Mouse (Mus musculus) MEL (cell line): ENCODE measurements around the gene Grcc10. TPM values are rescaled to one million over a fixed set of nuclear protein-coding genes. Genes with fewer than 3 reads are reported as not detected.

Experiments used
- DNase-seq: peaks from one replicate; pipeline ENCODE4 v3.0.0; 2011; ENCODE audit warnings: low read depth, low spot score
- H3K27ac ChIP-seq: 2 replicates; pipeline ENCODE4 v1.5.1; 2012; ENCODE audit warnings: low read depth, mild to moderate bottlenecking, control low read depth, low read length, moderate library complexity; ENCODE audit not compliant: control insufficient read depth
- H3K27me3 ChIP-seq, 2 experiments: fragments of 150-350 bp in 1 of 2; sonication (generic) in 1 of 2; 2 replicates each; pipeline ENCODE4 v1.6.1; 2012; ENCODE audit warnings: low read length in 2 of 2, mild to moderate bottlenecking in 2 of 2, improper control_type of control experiment in 1 of 2, moderate library complexity in 1 of 2; ENCODE audit not compliant: insufficient read depth in 2 of 2, control insufficient read depth in 1 of 2
- H3K36me3 ChIP-seq, 2 experiments: 2 replicates each; pipeline ENCODE4 v1.6.1; 2012 to 2014; ENCODE audit warnings: low read length in 2 of 2, improper control_type of control experiment in 1 of 2, inconsistent platforms in 1 of 2, mild to moderate bottlenecking in 1 of 2; ENCODE audit not compliant: insufficient read depth in 2 of 2, control insufficient read depth in 1 of 2
- H3K4me1 ChIP-seq, 2 experiments: fragments of 150-350 bp in 1 of 2; sonication (generic) in 1 of 2; 2 replicates each; pipeline ENCODE4 v1.6.1; 2012; ENCODE audit warnings: low read length in 2 of 2, improper control_type of control experiment in 1 of 2, mild to moderate bottlenecking in 1 of 2; ENCODE audit not compliant: insufficient read depth in 2 of 2, control insufficient read depth in 1 of 2
- H3K4me3 ChIP-seq, 2 experiments: fragments of 150-350 bp in 1 of 2; sonication (generic) in 1 of 2; 2 replicates each; pipeline ENCODE4 v1.5.1; 2012; ENCODE audit warnings: low read depth in 2 of 2, low read length in 2 of 2, mild to moderate bottlenecking in 2 of 2, moderate library complexity in 2 of 2, control low read depth in 1 of 2, improper control_type of control experiment in 1 of 2; ENCODE audit not compliant: control insufficient read depth in 1 of 2, insufficient read depth in 1 of 2
- H3K79me2 ChIP-seq: 2 replicates; pipeline ENCODE4 v1.6.1; 2012; ENCODE audit warnings: mild to moderate bottlenecking, low read length, moderate library complexity; ENCODE audit not compliant: control insufficient read depth, poor library complexity, insufficient read depth
- H3K9ac ChIP-seq: 2 replicates; pipeline ENCODE4 v1.6.1; 2012; ENCODE audit warnings: low read depth, mild to moderate bottlenecking, control low read depth, low read length, moderate library complexity; ENCODE audit not compliant: control insufficient read depth, poor library complexity, severe bottlenecking
- H3K9me3 ChIP-seq: fragments of 150-350 bp; sonication (generic); replicated peaks from 2 replicates; pipeline ENCODE4 v1.6.1; 2012; ENCODE audit warnings: mild to moderate bottlenecking, low read length, improper control_type of control experiment, moderate library complexity; ENCODE audit not compliant: insufficient read depth
- BHLHE40 ChIP-seq: IDR thresholded peaks from 2 replicates; pipeline ENCODE4 v1.6.1; 2012; ENCODE audit warnings: low read depth, mild to moderate bottlenecking, inconsistent platforms, low read length, improper control_type of control experiment, borderline replicate concordance
- CHD1 ChIP-seq: IDR thresholded peaks from 2 replicates; pipeline ENCODE4 v1.6.1; 2012; ENCODE audit warnings: low read depth, mild to moderate bottlenecking, inconsistent platforms, low read length, improper control_type of control experiment
- CHD2 ChIP-seq: IDR thresholded peaks from 2 replicates; pipeline ENCODE4 v1.6.1; 2011; ENCODE audit warnings: low read length, improper control_type of control experiment
- ETS1 ChIP-seq: IDR thresholded peaks from 2 replicates; pipeline ENCODE4 v1.6.1; 2012; ENCODE audit warnings: low read depth, mild to moderate bottlenecking, inconsistent platforms, low read length, improper control_type of control experiment, moderate library complexity
- GABPA ChIP-seq: IDR thresholded peaks from 2 replicates; pipeline ENCODE4 v1.6.1; 2012; ENCODE audit warnings: low read depth, mild to moderate bottlenecking, inconsistent platforms, low read length, improper control_type of control experiment, moderate library complexity
- HCFC1 ChIP-seq: IDR thresholded peaks from 2 replicates; pipeline ENCODE4 v1.6.1; 2012; ENCODE audit warnings: low read depth, mild to moderate bottlenecking, inconsistent platforms, low read length, improper control_type of control experiment, moderate library complexity
- JUND ChIP-seq: IDR thresholded peaks from 2 replicates; pipeline ENCODE4 v1.6.1; 2011; ENCODE audit warnings: low read depth, mild to moderate bottlenecking, improper control_type of control experiment, low read length
- KAT2A ChIP-seq: conservative IDR thresholded peaks from 2 replicates; pipeline ENCODE4 v1.6.1; 2012; ENCODE audit warnings: low read depth, low read length, improper control_type of control experiment, inconsistent platforms
- MAFK ChIP-seq: IDR thresholded peaks from 2 replicates; pipeline ENCODE4 v1.6.1; 2011; ENCODE audit warnings: low read depth, mild to moderate bottlenecking, low read length, improper control_type of control experiment, borderline replicate concordance
- MAX ChIP-seq: IDR thresholded peaks from 2 replicates; pipeline ENCODE4 v1.6.1; 2011; ENCODE audit warnings: low read length, improper control_type of control experiment
- MEF2A ChIP-seq: IDR thresholded peaks from 2 replicates; pipeline ENCODE4 v1.6.1; 2014; ENCODE audit warnings: low read depth, mild to moderate bottlenecking, inconsistent platforms, low read length, improper control_type of control experiment; ENCODE audit not compliant: poor library complexity, insufficient replicate concordance, severe bottlenecking; ENCODE audit errors: extremely low read depth
- MXI1 ChIP-seq: IDR thresholded peaks from 2 replicates; pipeline ENCODE4 v1.6.1; 2011; ENCODE audit warnings: mild to moderate bottlenecking, low read depth, low read length, improper control_type of control experiment
- MYB ChIP-seq: IDR thresholded peaks from 2 replicates; pipeline ENCODE4 v1.6.1; 2011; ENCODE audit warnings: mild to moderate bottlenecking, low read depth, low read length, improper control_type of control experiment
- MYC ChIP-seq: IDR thresholded peaks from 2 replicates; pipeline ENCODE4 v1.6.1; 2011; ENCODE audit warnings: low read depth, mild to moderate bottlenecking, low read length, improper control_type of control experiment, moderate library complexity
- NELFE ChIP-seq: IDR thresholded peaks from 2 replicates; pipeline ENCODE4 v1.6.1; 2011; ENCODE audit warnings: low read depth, low read length, improper control_type of control experiment
- NRF1 ChIP-seq: IDR thresholded peaks from 2 replicates; pipeline ENCODE4 v1.6.1; 2014; ENCODE audit warnings: low read depth, mild to moderate bottlenecking, inconsistent platforms, low read length, improper control_type of control experiment, moderate library complexity; ENCODE audit not compliant: poor library complexity, insufficient read depth, severe bottlenecking
- POLR2A ChIP-seq, 2 experiments: IDR thresholded peaks; 2 replicates each; pipeline ENCODE4 v1.6.1; 2011 to 2012; ENCODE audit warnings: low read length in 2 of 2, mild to moderate bottlenecking in 2 of 2, control low read depth in 1 of 2, improper control_type of control experiment in 1 of 2, low read depth in 1 of 2, moderate library complexity in 1 of 2; ENCODE audit not compliant: control insufficient read depth in 1 of 2, insufficient read depth in 1 of 2, poor library complexity in 1 of 2
- POLR2AphosphoS5 ChIP-seq: IDR thresholded peaks from 2 replicates; pipeline ENCODE4 v1.6.1; 2012; ENCODE audit warnings: low read depth, borderline replicate concordance, mild to moderate bottlenecking, inconsistent platforms, low read length, moderate library complexity, mixed read lengths
- RAD21 ChIP-seq: IDR thresholded peaks from 2 replicates; pipeline ENCODE4 v1.6.1; 2011; ENCODE audit warnings: mild to moderate bottlenecking, low read depth, low read length, improper control_type of control experiment
- RCOR1 ChIP-seq: IDR thresholded peaks from 2 replicates; pipeline ENCODE4 v1.6.1; 2012; ENCODE audit warnings: low read depth, mild to moderate bottlenecking, inconsistent platforms, low read length, improper control_type of control experiment
- SIN3A ChIP-seq: IDR thresholded peaks from 2 replicates; pipeline ENCODE4 v1.6.1; 2012; ENCODE audit warnings: low read length, improper control_type of control experiment, inconsistent platforms
- SMC3 ChIP-seq: IDR thresholded peaks from 2 replicates; pipeline ENCODE4 v1.6.1; 2011; ENCODE audit warnings: low read depth, low read length, improper control_type of control experiment
- TAL1 ChIP-seq: IDR thresholded peaks from 2 replicates; pipeline ENCODE4 v1.6.1; 2012; ENCODE audit warnings: mild to moderate bottlenecking, inconsistent platforms, low read length, moderate library complexity, mixed read lengths
- TCF12 ChIP-seq: IDR thresholded peaks from 2 replicates; pipeline ENCODE4 v1.6.1; 2014; ENCODE audit warnings: low read depth, mild to moderate bottlenecking, inconsistent platforms, low read length, improper control_type of control experiment, moderate library complexity
- USF1 ChIP-seq: IDR thresholded peaks from 2 replicates; pipeline ENCODE4 v1.6.1; 2014; ENCODE audit warnings: low read depth, mild to moderate bottlenecking, inconsistent platforms, low read length, improper control_type of control experiment, moderate library complexity
- USF2 ChIP-seq, 2 experiments: IDR thresholded peaks; 2 replicates each; pipeline ENCODE4 v1.6.1; 2011 to 2012; ENCODE audit warnings: improper control_type of control experiment in 2 of 2, low read length in 2 of 2, borderline replicate concordance in 1 of 2, inconsistent platforms in 1 of 2, low read depth in 1 of 2, mild to moderate bottlenecking in 1 of 2; ENCODE audit not compliant: insufficient read depth in 1 of 2
- ZC3H11A ChIP-seq: IDR thresholded peaks from 2 replicates; pipeline ENCODE4 v1.6.1; 2012; ENCODE audit warnings: low read depth, mild to moderate bottlenecking, inconsistent platforms, low read length, improper control_type of control experiment
- ZMIZ1 ChIP-seq: IDR thresholded peaks from 2 replicates; pipeline ENCODE4 v1.6.1; 2012; ENCODE audit warnings: low read depth, mild to moderate bottlenecking, inconsistent platforms, low read length, improper control_type of control experiment, moderate library complexity
- polyA plus RNA-seq, 2 experiments: library from polyadenylated mRNA; stranded (reverse) in 1 of 2; unstranded in 1 of 2; fragments of >175 nt in 1 of 2; fragments of >200 nt in 1 of 2; gene quantifications; 2 replicates each; pipeline versions ENCODE4 v1.2.1 to v1.2.4; 2012; ENCODE audit warnings: low replicate concordance in 2 of 2, low read depth in 1 of 2; ENCODE audit not compliant: insufficient read length in 2 of 2, insufficient read depth in 1 of 2, missing spikeins in 1 of 2
- total RNA-seq: library from RNA; depleted of rRNA; stranded (reverse); fragments of 300-350 nt; gene quantifications from 2 replicates; pipeline ENCODE4 v1.2.3, GENCODE M21; 2012

Gene Grcc10
- total and polyA plus RNA-seq, 3 experiments = 57.4 to 62.9 TPM; not detected in 1

GRCm38 (mm10) chr6:124741842-124742241 is 668 bp upstream of the Grcc10 start:
- no peak for DNase-seq
- Histone ChIP-seq H3K4me1 (peaks cover 2 to 13% of the 10 kb centered on the region in 2 experiments; a peak in 3 of 4 replicates), H3K9ac (peak overlapping the region; percentile 72), H3K27ac (peak overlapping the region; percentile 96), H3K9me3 (no peaks in the 10 kb centered on the region)
- TF ChIP-seq CHD2 (no peak), MXI1 (peak; percentile 15; the same call in 1 of the 2 replicates), ZMIZ1 (no peak), MYB (no peak), MYC (no peak), GABPA (no peak), MAX (no peak)
- TF ChIP-seq, all 39 proteins: peak for 1
- H3K79me2 ChIP-seq = peaks cover 1% of the 10 kb centered on the region; the same call in 1 of the 2 replicates
- peak overlapping the region; percentile 10 to 18; a peak in 3 of 4 replicates for H3K4me3 ChIP-seq
- peaks cover 0 to 12% of the 10 kb centered on the region in 2 experiments; a peak in 2 of 4 replicates for H3K36me3 ChIP-seq
- no peaks in the 10 kb centered on the region for H3K27me3 ChIP-seq

- H3K4me3 ChIP-seq = peak overlapping the region; percentile 28 to 68
- H3K27ac ChIP-seq = peak overlapping the region; percentile 96
- peaks cover 0 to 12% of the 10 kb centered on the region in 2 experiments; a peak in 2 of 4 replicates for H3K36me3 ChIP-seq
- no peaks in the 10 kb centered on the region for H3K9me3 ChIP-seq
- peaks cover 2 to 13% of the 10 kb centered on the region in 2 experiments; a peak in 3 of 4 replicates for H3K4me1 ChIP-seq
- DNase-seq = peak; percentile 86
- H3K79me2 ChIP-seq = no peaks in the 10 kb centered on the region; the same call in 1 of the 2 replicates
- peak overlapping the region; percentile 70 for H3K9ac ChIP-seq
- H3K27me3 ChIP-seq = no peaks in the 10 kb centered on the region
- TF ChIP-seq ZC3H11A (peak; percentile 88), TCF12 (no peak), MEF2A (no peak), HCFC1 (peak; percentile 51; the same call in 1 of the 2 replicates), TAL1 (peak; percentile 65), NRF1 (peak; percentile 29; the same call in 1 of the 2 replicates), MXI1 (peak; percentile 62; the same call in 1 of the 2 replicates), RAD21 (peak; percentile 87), BHLHE40 (no peak), USF1 (no peak), ZMIZ1 (no peak), USF2 (IDR thresholded peaks at IDR 0.05; ENCODE audit: borderline replicate concordance in 1 of 2, insufficient read depth in 1 of 2, low read depth in 1 of 2, low read length in 2 of 2) (no peak), ETS1 (peak; percentile 23; the same call in 1 of the 2 replicates), MAX (peak; percentile 15; the same call in 1 of the 2 replicates), POLR2AphosphoS5 (no peak; the same call in 1 of the 2 replicates), POLR2A (IDR thresholded peaks at IDR 0.05; ENCODE audit: control insufficient read depth in 1 of 2, insufficient read depth in 1 of 2, low read depth in 1 of 2, low read length in 2 of 2, poor library complexity in 1 of 2) (no peak), MYC (0 out of 2 replicates have a peak, but pooled peaks have one; percentile 49), JUND (no peak), RCOR1 (no peak), SIN3A (peak; percentile 66), SMC3 (peak; percentile 91), KAT2A (no peak), MAFK (no peak), NELFE (no peak), MYB (no peak; the same call in 1 of the 2 replicates), CHD1 (no peak)
Measured at GRCm38 (mm10) chr6:124740211-124740887, 825 bp downstream of the Grcc10 start.
